Mouse (Mus musculus): ENCODE measurements around the gene Gm20481. TPM values are rescaled to one million over a fixed set of nuclear protein-coding genes. Genes with fewer than 3 reads are reported as not detected.

The Gm20481 gene
- polyA plus RNA-seq, 1 experiment from 2014 or later, result not detected

DNA sequence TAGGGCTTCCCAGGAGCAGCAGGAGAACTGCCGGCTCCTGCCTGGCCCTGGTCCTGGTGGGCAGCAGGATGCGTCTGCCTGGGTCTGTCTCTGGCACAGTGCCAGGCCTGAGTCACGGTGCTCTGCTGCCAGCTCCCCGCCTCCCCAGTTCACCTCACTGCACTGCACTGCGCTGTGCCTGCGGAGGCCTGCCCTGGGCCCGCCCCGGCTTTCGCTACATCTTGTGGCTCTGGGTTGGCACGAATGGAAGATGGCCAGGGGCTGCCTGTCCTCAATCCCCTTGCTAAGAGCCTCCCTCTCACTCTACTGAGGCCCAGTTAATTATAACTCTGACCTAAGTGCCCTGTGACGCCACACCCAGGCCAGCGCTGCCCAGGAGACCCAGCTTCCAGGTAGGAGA is 46.7 kb downstream of the Gm20481 start, which contains the start of gene Vwa7:
Gene Vwa7, plus strand, starts transcription at position 204 of the 400 bp plus-strand sequence.
- WGBS (ENCODE audit: missing documents), result 71% methylated on average over 12 of the region's 12 CpGs
- no peak within 1 kb of the TSS for H3K27ac ChIP-seq
- peaks cover 39% of the 10 kb centered on the region for H3K36me3 ChIP-seq (ENCODE audit: inconsistent target)
- H3K4me3 ChIP-seq (ENCODE audit: inconsistent target), result no peak within 1 kb of the TSS
- H3K79me2 ChIP-seq (ENCODE audit: inconsistent target), result no peaks in the 10 kb centered on the region

DNA sequence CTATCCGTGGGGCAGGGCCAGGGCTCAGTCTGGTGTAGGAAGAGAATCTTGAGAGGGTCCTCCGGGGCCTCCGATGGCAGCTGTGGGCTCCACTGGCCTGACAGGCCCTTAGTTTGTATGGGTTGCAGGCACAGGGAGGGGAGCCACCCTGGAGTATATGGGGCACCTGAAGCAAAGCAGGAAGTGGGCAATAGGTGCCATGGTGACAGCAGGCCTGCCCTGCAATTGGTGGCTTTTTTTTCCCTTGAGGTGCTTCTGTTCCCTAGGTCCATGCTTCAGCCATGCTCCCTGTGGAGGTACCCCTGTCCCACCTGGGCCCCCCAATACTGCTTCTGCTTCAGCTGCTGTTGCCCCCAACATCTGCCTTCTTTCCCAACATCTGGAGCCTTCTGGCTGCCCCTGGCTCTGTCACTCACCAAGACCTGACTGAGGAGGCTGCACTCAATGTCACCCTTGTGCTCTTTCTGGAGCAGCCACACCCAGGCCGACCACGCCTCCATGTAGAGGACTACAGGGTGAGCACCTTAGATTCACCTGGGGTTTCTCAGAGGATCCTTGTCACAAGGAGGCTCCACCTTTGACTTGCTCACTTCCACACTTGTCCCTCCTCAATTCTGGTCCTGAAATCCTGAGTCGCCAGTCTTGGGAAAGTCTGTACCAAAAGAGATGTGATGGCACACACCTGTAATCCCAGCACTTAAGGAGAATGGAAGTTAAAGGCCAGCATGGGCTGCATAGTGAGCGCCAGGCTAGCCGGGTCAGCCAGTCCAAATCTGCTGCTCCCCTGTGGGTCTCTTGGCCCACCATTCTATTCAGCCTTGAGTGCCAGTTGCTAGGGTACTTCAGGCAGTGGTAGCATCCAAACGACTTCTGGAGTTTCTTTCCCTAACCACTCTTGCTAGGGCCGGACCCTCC is 47.3 kb downstream of the Gm20481 start:
- 73% methylated on average over 10 of the region's 10 CpGs for WGBS (ENCODE audit: missing documents)
- Histone ChIP-seq H3K36me3 (ENCODE audit: inconsistent target) (peaks cover 32% of the 10 kb centered on the region; the same call in 1 of the 2 replicates), H3K79me2 (ENCODE audit: inconsistent target) (no peaks in the 10 kb centered on the region), H3K27ac (no peak overlapping the region), H3K4me3 (ENCODE audit: inconsistent target) (no peak overlapping the region)

DNA sequence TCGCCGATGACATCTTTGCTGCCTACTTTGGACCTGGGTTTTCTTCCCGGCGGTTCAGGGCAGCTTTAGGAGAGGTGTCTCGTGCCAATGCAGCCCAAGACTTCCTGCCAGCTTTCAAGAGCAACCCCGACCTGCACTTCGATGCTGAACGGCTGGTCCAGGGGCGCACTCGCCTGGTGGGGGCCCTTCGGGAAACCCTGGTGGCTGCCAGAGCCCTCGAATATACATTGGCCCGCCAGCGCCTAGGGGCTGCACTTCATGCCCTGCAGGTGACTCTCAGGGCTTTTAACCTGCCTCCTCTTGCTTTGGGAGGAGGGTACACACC is 48.0 kb downstream of the Gm20481 start:
- Histone ChIP-seq H3K4me3 (ENCODE audit: inconsistent target) (no peak overlapping the region), H3K27ac (no peak overlapping the region), H3K79me2 (ENCODE audit: inconsistent target) (no peaks in the 10 kb centered on the region), H3K36me3 (ENCODE audit: inconsistent target) (peaks cover 26% of the 10 kb centered on the region; the same call in 1 of the 2 replicates)
- 67% methylated on average over 14 of the region's 14 CpGs for WGBS (ENCODE audit: missing documents)

DNA sequence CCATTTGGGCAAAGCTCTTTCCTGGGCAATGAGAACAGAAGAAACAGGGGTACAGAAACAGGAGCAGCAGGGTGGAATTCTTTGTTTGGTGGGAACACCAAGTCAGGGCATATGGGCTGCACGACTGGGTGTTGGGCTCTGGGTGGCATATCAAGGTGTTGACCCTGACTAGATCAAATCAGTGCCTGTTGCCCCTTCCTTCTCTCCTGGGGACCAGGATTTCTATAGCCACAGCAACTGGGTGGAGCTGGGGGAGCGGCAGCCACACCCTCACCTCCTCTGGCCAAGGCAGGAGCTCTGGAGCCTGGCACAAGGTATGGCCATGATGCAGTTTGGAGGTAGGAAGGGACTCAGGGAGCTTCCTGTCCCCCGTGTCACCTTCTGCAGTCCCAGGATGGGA is 48.5 kb downstream of the Gm20481 start:
- peaks cover 21% of the 10 kb centered on the region; the same call in 1 of the 2 replicates for H3K36me3 ChIP-seq (ENCODE audit: inconsistent target)
- 98% methylated on average over 3 of the region's 3 CpGs for WGBS (ENCODE audit: missing documents)
- no peaks in the 10 kb centered on the region for H3K79me2 ChIP-seq (ENCODE audit: inconsistent target)
- no peak overlapping the region for H3K27ac ChIP-seq
- H3K4me3 ChIP-seq (ENCODE audit: inconsistent target), result no peak overlapping the region

GRCm38 (mm10) chr17:35019894-35020293 is 50.2 kb downstream of the Gm20481 start:
- 97% methylated on average over 11 of the region's 11 CpGs for WGBS (ENCODE audit: missing documents)
- Histone ChIP-seq H3K4me3 (ENCODE audit: inconsistent target) (no peak overlapping the region), H3K36me3 (ENCODE audit: inconsistent target) (peaks cover 5% of the 10 kb centered on the region; the same call in 1 of the 2 replicates), H3K27ac (no peak overlapping the region), H3K79me2 (ENCODE audit: inconsistent target) (no peaks in the 10 kb centered on the region)

- Histone ChIP-seq H3K27ac (no peak overlapping the region), H3K4me3 (ENCODE audit: inconsistent target) (no peak overlapping the region)
- 99% methylated on average over 8 of the region's 8 CpGs for WGBS (ENCODE audit: missing documents)
These were observed 50.8 kb downstream of the Gm20481 start for GRCm38 (mm10) chr17:35020551-35020950.

DNA sequence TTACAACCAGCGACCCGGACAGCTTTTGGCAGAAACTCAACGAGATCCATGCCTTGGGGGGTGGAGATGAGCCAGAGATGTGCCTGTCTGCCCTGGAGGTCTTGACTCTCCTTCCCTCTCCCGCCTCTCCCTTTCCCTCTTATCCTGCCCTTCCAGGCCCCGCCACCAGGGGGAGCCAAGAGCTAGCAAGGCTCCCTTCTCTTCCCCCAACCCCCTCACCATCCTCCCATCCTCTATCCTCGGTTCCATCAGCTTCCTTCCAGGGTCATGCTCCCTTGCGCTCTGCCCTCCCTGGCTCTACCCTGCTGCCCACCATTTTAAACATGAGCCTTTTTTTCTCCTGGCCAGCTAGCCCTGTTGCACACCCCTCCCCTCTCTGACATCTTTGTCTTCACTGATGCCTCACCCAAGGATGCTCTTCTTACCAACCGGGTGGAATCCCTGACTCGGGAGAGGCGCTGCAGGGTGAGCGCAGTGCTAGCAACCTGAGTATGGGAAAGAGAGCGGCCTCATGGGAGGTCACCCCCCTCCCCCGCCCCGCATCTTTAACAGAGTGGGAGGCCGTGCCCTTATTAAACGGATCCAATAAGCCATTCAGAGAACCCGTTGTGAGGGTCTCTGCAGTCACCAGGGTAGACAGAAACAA is 51.6 kb downstream of the Gm20481 start:
- Histone ChIP-seq H3K36me3 (ENCODE audit: inconsistent target) (no peaks in the 10 kb centered on the region), H3K27ac (no peak overlapping the region), H3K79me2 (ENCODE audit: inconsistent target) (no peaks in the 10 kb centered on the region), H3K4me3 (ENCODE audit: inconsistent target) (no peak overlapping the region)
- 28% methylated on average over 17 of the region's 17 CpGs for WGBS (ENCODE audit: missing documents)

More at GRCm38 (mm10) chr17:35020551-35020950, 50.8 kb downstream of the Gm20481 start:
- Histone ChIP-seq H3K79me2 (ENCODE audit: inconsistent target) (no peaks in the 10 kb centered on the region), H3K36me3 (ENCODE audit: inconsistent target) (no peaks in the 10 kb centered on the region)

Other genes starting within 250 kb of the Gm20481 start
- 0.21 to 1.4 TPM (median 0.32 TPM) in 3 replicates for gene C4b, start 226.0 kb upstream of the Gm20481 start, polyA plus RNA-seq (2018)
- gene Cyp21a1, start 165.4 kb upstream of the Gm20481 start, polyA plus RNA-seq (2018), result not detected in 3 replicates
- 23.5 to 36.5 TPM (median 28.1 TPM) in 3 replicates for gene Stk19, start 133.0 kb upstream of the Gm20481 start, polyA plus RNA-seq (2018)
- 13.6 to 19.8 TPM (median 15.8 TPM) in 3 replicates for gene Dxo, start 132.9 kb upstream of the Gm20481 start, polyA plus RNA-seq (2018)
- gene Skiv2l, start 119.7 kb upstream of the Gm20481 start, polyA plus RNA-seq (2018), result 16.7 to 36.7 TPM (median 23.6 TPM) in 3 replicates
- 46.9 to 59.7 TPM (median 52.1 TPM) in 3 replicates for gene Nelfe, start 119.5 kb upstream of the Gm20481 start, polyA plus RNA-seq (2018)
- gene Cfb, start 107.4 kb upstream of the Gm20481 start, polyA plus RNA-seq (2018), result 2.6 to 6.4 TPM (median 4.7 TPM) in 3 replicates
- gene Zbtb12, start 90.4 kb upstream of the Gm20481 start, polyA plus RNA-seq (2018), result 5.4 to 6.2 TPM (median 5.5 TPM) in 3 replicates
- not detected in 3 replicates for gene Gm20547, start 87.9 kb upstream of the Gm20481 start, polyA plus RNA-seq (2018)
- 0.63 to 0.95 TPM (median 0.86 TPM) in 3 replicates for gene C2, start 71.6 kb upstream of the Gm20481 start, polyA plus RNA-seq (2018)
- gene Ehmt2, start 71.4 kb upstream of the Gm20481 start, polyA plus RNA-seq (2018), result 59.6 to 100 TPM (median 69.3 TPM) in 3 replicates
- not detected in 3 replicates for gene Slc44a4, start 55.4 kb upstream of the Gm20481 start, polyA plus RNA-seq (2018)
- gene Neu1, start 38.7 kb upstream of the Gm20481 start, polyA plus RNA-seq (2018), result 80.3 to 98.8 TPM (median 81.2 TPM) in 3 replicates
- gene Hspa1b, start 10.7 kb upstream of the Gm20481 start, polyA plus RNA-seq (2018), result 0.57 to 1.2 TPM (median 0.69 TPM) in 3 replicates
- 1.2 to 1.9 TPM (median 1.8 TPM) in 3 replicates for gene Hspa1a, start 2.2 kb downstream of the Gm20481 start, polyA plus RNA-seq (2018)
- 0.47 to 1.7 TPM (median 0.96 TPM) in 3 replicates for gene Hspa1l, start 2.8 kb downstream of the Gm20481 start, polyA plus RNA-seq (2018)
- 16.5 to 52.8 TPM (median 51.4 TPM) in 3 replicates for gene Lsm2, start 11.9 kb downstream of the Gm20481 start, polyA plus RNA-seq (2018)
- 7.7 to 37.5 TPM (median 19.2 TPM) in 3 replicates for gene Vars, start 31.1 kb downstream of the Gm20481 start, polyA plus RNA-seq (2018)
- gene Vwa7, start 46.7 kb downstream of the Gm20481 start, polyA plus RNA-seq (2018), result 0.06 to 0.32 TPM (median 0.07 TPM) in 3 replicates
- gene Sapcd1, start 58.1 kb downstream of the Gm20481 start, polyA plus RNA-seq (2018), result not detected in 3 replicates
- gene Msh5, start 76.8 kb downstream of the Gm20481 start, polyA plus RNA-seq (2018), result 0.48 to 0.51 TPM (median 0.50 TPM) in 3 replicates
- gene Clic1, start 80.1 kb downstream of the Gm20481 start, polyA plus RNA-seq (2018), result 359 to 667 TPM (median 372 TPM) in 3 replicates
- gene Ddah2, start 89.1 kb downstream of the Gm20481 start, polyA plus RNA-seq (2018), result 3.3 to 9.6 TPM (median 4.8 TPM) in 3 replicates
- not detected in 3 replicates for gene Ly6g6c, start 95.5 kb downstream of the Gm20481 start, polyA plus RNA-seq (2018)
- 0.17 TPM in 1 of 3 replicates, not detected in the others for gene Mpig6b, start 96.3 kb downstream of the Gm20481 start, polyA plus RNA-seq (2018)
- gene Ly6g6e, start 107.0 kb downstream of the Gm20481 start, polyA plus RNA-seq (2018), result not detected in 3 replicates
- gene Ly6g6d, start 108.2 kb downstream of the Gm20481 start, polyA plus RNA-seq (2018), result 0.43 to 1.7 TPM (median 0.88 TPM) in 3 replicates
- not detected in 3 replicates for gene Ly6g6f, start 115.7 kb downstream of the Gm20481 start, polyA plus RNA-seq (2018)
- gene Abhd16a, start 119.4 kb downstream of the Gm20481 start, polyA plus RNA-seq (2018), result 33.9 to 63.2 TPM (median 53.2 TPM) in 3 replicates
- gene Ly6g5c, start 138.4 kb downstream of the Gm20481 start, polyA plus RNA-seq (2018), result not detected in 3 replicates
- gene Ly6g5b, start 145.5 kb downstream of the Gm20481 start, polyA plus RNA-seq (2018), result 0.36 to 0.46 TPM in 2 of 3 replicates, not detected in the other
- 11.4 to 18.0 TPM (median 13.2 TPM) in 3 replicates for gene Gpank1, start 151.5 kb downstream of the Gm20481 start, polyA plus RNA-seq (2018)
- 129 to 166 TPM (median 149 TPM) in 3 replicates for gene Csnk2b, start 152.1 kb downstream of the Gm20481 start, polyA plus RNA-seq (2018)
- 11.5 to 23.5 TPM (median 22.0 TPM) in 3 replicates for gene D17H6S53E, start 156.5 kb downstream of the Gm20481 start, polyA plus RNA-seq (2018)
- gene Apom, start 162.1 kb downstream of the Gm20481 start, polyA plus RNA-seq (2018), result not detected in 3 replicates
- gene Bag6, start 165.3 kb downstream of the Gm20481 start, polyA plus RNA-seq (2018), result 103 to 118 TPM (median 104 TPM) in 3 replicates
- 91.3 to 139 TPM (median 124 TPM) in 3 replicates for gene Prrc2a, start 195.0 kb downstream of the Gm20481 start, polyA plus RNA-seq (2018)
- gene Aif1, start 206.2 kb downstream of the Gm20481 start, polyA plus RNA-seq (2018), result 231 to 253 TPM (median 243 TPM) in 3 replicates
- 322 to 615 TPM (median 449 TPM) in 3 replicates for gene Lst1, start 218.5 kb downstream of the Gm20481 start, polyA plus RNA-seq (2018)
- 0.33 to 0.50 TPM (median 0.48 TPM) in 3 replicates for gene Ltb, start 224.5 kb downstream of the Gm20481 start, polyA plus RNA-seq (2018)
- gene Tnf, start 232.1 kb downstream of the Gm20481 start, polyA plus RNA-seq (2018), result 20.0 to 57.4 TPM (median 38.0 TPM) in 3 replicates
- gene Lta, start 235.4 kb downstream of the Gm20481 start, polyA plus RNA-seq (2018), result not detected in 3 replicates